Mouse (Mus musculus) embryonic facial prominence, embryonic 13.5 days (tissue): ENCODE measurements around the gene Mpp2. TPM values are rescaled to one million over a fixed set of nuclear protein-coding genes. Genes with fewer than 3 reads are reported as not detected.

Source experiments
- ATAC-seq: fragments of 200-750 bp; cut with Nextera tagmentation; 2 replicates; pipeline ENCODE4 v1.8.0; 2017; ENCODE audit warnings: low read depth; ENCODE audit not compliant: insufficient number of reproducible peaks, insufficient read depth, low FRiP score, low TSS enrichment
- H3K27ac ChIP-seq: fragments of 300-500 bp; sonication (generic); 2 replicates; pipeline ENCODE4 v1.5.1; 2015; ENCODE audit warnings: moderate library complexity, mild to moderate bottlenecking, inconsistent platforms
- H3K27me3 ChIP-seq: fragments of 300-500 bp; sonication (generic); 2 replicates; pipeline ENCODE4 v1.6.1; 2015; ENCODE audit warnings: mild to moderate bottlenecking, inconsistent platforms
- H3K36me3 ChIP-seq: fragments of 300-500 bp; sonication (generic); 2 replicates; pipeline ENCODE4 v1.6.1; 2015; ENCODE audit warnings: mild to moderate bottlenecking, inconsistent platforms
- H3K4me1 ChIP-seq: fragments of 300-500 bp; sonication (generic); 2 replicates; pipeline ENCODE4 v1.6.1; 2015; ENCODE audit warnings: inconsistent platforms
- H3K4me2 ChIP-seq: fragments of 300-500 bp; sonication (generic); 2 replicates; pipeline ENCODE4 v1.6.1; 2015; ENCODE audit warnings: moderate library complexity, mild to moderate bottlenecking, inconsistent platforms
- H3K4me3 ChIP-seq: fragments of 300-500 bp; sonication (generic); 2 replicates; pipeline ENCODE4 v1.5.1; 2015; ENCODE audit warnings: mild to moderate bottlenecking, inconsistent platforms
- H3K9ac ChIP-seq: fragments of 300-500 bp; sonication (generic); 2 replicates; pipeline ENCODE4 v1.6.1; 2015; ENCODE audit warnings: mild to moderate bottlenecking, inconsistent platforms
- H3K9me3 ChIP-seq: fragments of 300-500 bp; sonication (generic); 2 replicates; pipeline ENCODE4 v1.6.1; 2016; ENCODE audit warnings: inconsistent platforms
- WGBS: fragments of 180-500 bp; shearing (Covaris S2); methylation state at CpG from one replicate; pipeline ENCODE4 v1.1.7; 2015; ENCODE audit warnings: mixed read lengths; 5-methylcytosine and 5-hydroxymethylcytosine counted together
- polyA plus RNA-seq: library from polyadenylated mRNA; unstranded; fragments of >200 nt; fragmentation: Nextera tagmentation; extraction: Ambion mirVana; gene quantifications from 2 replicates; pipeline ENCODE4 v1.2.1, GENCODE M21; 2015

The Mpp2 gene
- polyA plus RNA-seq, 1 experiment from 2014 or later: 10.3 TPM

DNA sequence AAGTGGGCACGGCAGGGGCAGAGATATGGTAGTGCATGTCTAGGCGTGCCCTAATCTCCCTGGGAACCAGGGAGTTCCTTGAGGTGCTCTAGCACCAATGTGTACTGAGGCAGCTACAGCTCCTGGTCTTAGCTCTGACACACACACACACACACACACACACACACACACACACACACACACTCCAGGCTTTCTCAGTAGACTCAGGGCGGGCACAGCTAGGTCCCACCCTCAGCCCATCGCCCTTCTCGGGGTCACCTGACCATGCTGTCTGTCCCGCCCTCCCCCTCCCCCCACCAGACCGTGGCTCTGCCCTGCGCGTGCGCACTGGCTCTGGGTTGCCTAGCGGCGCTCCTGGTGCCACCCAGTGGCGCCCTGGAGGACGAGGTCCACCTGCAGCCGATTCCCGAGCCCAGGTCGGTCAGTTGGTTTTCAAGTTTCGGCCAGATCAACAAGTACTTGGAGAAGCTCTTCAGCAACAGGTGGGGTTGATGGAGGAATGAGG is 8.6 kb upstream of the Mpp2 start:
- peak overlapping the region; percentile 61 for H3K9ac ChIP-seq
- H3K27ac ChIP-seq: peak overlapping the region; percentile 39
- H3K4me2 ChIP-seq: peak overlapping the region; percentile 61

DNA sequence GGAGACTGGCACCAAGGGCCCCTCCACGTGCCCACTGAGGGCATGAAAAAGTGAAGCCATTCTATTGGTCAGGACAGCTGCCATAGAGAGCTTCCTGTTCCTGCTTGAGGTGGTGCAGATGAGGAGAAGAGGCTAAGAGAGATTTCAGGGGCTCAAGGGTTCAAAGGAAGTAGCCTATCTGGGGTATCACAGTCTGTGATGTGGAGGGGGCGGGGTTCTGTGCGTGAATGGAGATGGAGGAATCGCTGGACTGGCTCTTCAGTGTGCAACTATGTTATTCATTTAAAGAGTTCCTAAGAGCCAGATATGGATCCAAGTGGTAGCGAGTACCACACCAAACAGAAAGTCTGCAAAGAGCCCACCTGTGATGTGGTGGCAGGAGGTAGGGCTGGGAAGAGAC is 8.1 kb upstream of the Mpp2 start:
- Histone ChIP-seq H3K36me3 (no peaks in the 10 kb centered on the region), H3K9ac (peak overlapping the region; percentile 61; the same call in 1 of the 2 replicates), H3K4me3 (peak overlapping the region; percentile 35), H3K27me3 (peaks cover 24% of the 10 kb centered on the region), H3K4me1 (peaks cover 16% of the 10 kb centered on the region), H3K4me2 (peak overlapping the region; percentile 61), H3K27ac (0 out of 2 replicates have a peak overlapping the region, but pooled peaks have one; percentile 39), H3K9me3 (no peaks in the 10 kb centered on the region)
- 67% methylated on average over 5 of the region's 5 CpGs for WGBS
- no peak for ATAC-seq

More for the DNA sequence above, 8.6 kb upstream of the Mpp2 start:
- peaks cover 29% of the 10 kb centered on the region for H3K27me3 ChIP-seq
- peak overlapping the region; percentile 35 for H3K4me3 ChIP-seq
- H3K4me1 ChIP-seq: peaks cover 16% of the 10 kb centered on the region
- 6% methylated on average over 18 of the region's 18 CpGs for WGBS
- no peaks in the 10 kb centered on the region for H3K36me3 ChIP-seq
- no peaks in the 10 kb centered on the region for H3K9me3 ChIP-seq
- peak; percentile 84 for ATAC-seq

DNA sequence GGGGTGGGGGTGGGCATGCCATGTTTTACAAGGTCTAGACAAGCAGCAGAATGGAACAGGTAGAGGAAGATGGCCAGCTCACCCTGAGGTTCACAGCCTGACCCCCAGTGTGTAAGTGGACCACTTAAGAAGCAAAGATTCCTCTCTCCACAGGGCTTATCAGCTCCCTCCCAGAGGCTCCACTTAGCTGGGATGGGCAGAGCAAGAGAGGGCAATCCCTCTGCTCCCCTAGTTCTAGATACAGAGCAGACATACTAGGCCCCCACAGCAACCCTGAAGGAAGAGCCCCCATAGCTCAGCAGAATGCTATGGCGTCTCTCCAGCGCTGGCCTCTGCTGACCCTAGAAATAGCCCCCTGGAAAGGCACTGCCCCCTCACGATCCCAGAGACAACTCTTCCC is 7.4 kb upstream of the Mpp2 start:
- 85% methylated on average over 3 of the region's 3 CpGs for WGBS
- H3K4me3 ChIP-seq: no peak overlapping the region
- no peak overlapping the region for H3K9ac ChIP-seq
- peaks cover 17% of the 10 kb centered on the region for H3K27me3 ChIP-seq
- peaks cover 16% of the 10 kb centered on the region for H3K4me1 ChIP-seq
- no peak overlapping the region for H3K27ac ChIP-seq
- ATAC-seq: no peak
- H3K4me2 ChIP-seq: no peak overlapping the region
- no peaks in the 10 kb centered on the region for H3K9me3 ChIP-seq
- no peaks in the 10 kb centered on the region for H3K36me3 ChIP-seq

DNA sequence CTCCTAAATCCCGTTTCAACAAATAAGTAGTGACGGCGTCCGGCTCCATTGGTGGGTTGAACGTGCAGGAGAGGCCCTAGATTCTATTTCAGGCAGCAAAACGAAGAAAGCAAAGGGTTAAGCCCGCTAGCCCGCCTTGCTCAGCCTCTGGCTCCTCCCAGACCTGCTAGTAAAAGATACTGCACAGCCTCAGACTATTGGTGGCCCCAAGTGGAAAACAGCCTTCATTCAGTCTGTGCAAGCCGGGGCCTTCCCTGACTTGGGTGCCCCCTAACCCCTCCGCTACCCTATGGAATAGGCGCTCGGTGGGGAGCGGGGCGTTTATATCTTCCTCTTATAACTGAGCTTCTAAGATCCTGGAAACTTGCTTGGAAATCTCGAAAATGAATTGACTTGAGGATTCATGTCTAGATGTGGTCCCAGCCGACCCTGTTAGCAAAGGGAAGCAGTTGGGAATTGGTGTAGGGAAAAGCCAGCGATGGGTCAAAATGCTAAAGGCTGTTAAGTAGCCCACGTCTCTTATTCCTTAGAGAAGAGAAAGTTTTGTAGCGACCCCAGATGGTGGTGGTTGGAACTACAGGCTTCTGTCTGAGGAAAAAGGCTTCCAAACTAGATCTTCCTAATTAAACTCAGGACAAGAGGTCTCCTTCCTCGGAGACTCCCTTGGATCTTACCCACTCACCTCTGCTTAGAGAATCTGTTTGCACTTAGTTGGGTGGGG is 933 bp upstream of the Mpp2 start:
- under 1% methylated on average over 20 of the region's 20 CpGs for WGBS
- peak overlapping the region; percentile 93 for H3K27ac ChIP-seq
- no peak for ATAC-seq
- peak overlapping the region; percentile 69 for H3K4me3 ChIP-seq
- peak overlapping the region; percentile 90 for H3K4me2 ChIP-seq
- no peaks in the 10 kb centered on the region for H3K9me3 ChIP-seq
- no peaks in the 10 kb centered on the region for H3K36me3 ChIP-seq
- peaks cover 22% of the 10 kb centered on the region for H3K4me1 ChIP-seq
- H3K9ac ChIP-seq: peak overlapping the region; percentile 71
- H3K27me3 ChIP-seq: no peaks in the 10 kb centered on the region

DNA sequence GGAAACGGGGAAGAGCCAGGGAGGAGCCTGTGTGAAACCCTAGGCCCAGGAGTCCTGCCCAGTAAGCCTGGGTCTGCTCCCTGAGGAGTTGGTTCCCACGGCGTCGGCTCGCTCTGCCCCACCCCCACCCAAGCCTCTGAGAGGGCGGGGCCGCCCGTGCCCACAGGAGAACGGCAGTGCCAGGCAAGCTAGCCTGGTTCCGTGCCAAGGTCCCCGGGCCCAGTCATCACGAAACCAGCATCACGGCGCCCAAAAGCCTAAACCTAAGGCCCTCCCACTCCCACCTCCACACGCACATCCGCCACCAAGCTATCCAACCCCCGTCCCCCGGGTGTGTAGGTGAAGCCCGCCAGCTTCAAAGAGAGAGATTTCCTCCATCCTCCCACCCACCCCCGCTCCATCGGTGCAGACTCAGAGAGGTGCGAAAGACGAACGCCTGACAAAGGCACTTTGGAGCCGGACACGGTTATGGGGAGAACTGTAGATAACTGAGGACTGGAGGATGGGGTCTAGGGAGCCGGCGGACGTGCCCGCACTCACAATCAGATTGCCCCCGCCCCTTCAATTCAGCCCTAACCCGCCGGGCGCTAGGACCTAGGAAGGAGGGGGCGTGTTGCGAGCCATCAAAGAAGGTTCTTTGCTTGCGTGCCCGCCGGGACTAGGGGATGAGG is 1.1 kb downstream of the Mpp2 start:
- H3K9me3 ChIP-seq: no peaks in the 10 kb centered on the region
- peak overlapping the region; percentile 69 for H3K4me3 ChIP-seq
- H3K27me3 ChIP-seq: no peaks in the 10 kb centered on the region
- H3K36me3 ChIP-seq: 0 out of 2 replicates have a peak, but pooled peaks cover 3% of the 10 kb centered on the region
- peak overlapping the region; percentile 93 for H3K27ac ChIP-seq
- peak overlapping the region; percentile 71 for H3K9ac ChIP-seq
- WGBS: 0% methylated on average over 39 of the region's 39 CpGs
- ATAC-seq: peak; percentile 78
- peaks cover 28% of the 10 kb centered on the region for H3K4me1 ChIP-seq
- peak overlapping the region; percentile 90 for H3K4me2 ChIP-seq

DNA sequence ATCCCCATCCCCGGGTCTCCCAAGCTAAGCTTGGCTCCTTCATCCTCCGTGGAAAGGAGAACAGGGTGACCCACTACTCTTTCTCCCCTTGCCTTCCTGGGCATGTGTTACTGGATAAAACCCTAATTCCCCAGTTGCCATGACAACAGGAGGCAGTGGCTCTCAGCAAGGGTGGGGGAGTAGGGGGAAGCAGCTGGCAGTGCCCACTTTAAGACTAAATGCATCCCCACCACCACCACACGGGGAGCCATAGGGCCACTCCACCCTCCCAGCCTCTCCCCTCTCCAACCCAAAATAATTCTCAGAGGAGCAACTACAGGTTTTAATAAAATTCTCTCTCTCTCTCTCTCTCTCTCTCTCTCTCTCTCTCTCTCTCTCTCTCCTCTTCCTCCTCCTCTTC is 2.0 kb downstream of the Mpp2 start:
- Histone ChIP-seq H3K9me3 (no peaks in the 10 kb centered on the region), H3K4me2 (peak overlapping the region; percentile 90), H3K27me3 (no peaks in the 10 kb centered on the region), H3K4me1 (peaks cover 37% of the 10 kb centered on the region), H3K36me3 (0 out of 2 replicates have a peak, but pooled peaks cover 3% of the 10 kb centered on the region), H3K27ac (peak overlapping the region; percentile 93), H3K9ac (peak overlapping the region; percentile 71), H3K4me3 (peak overlapping the region; percentile 69)
- no peak for ATAC-seq
- WGBS: 6% methylated on average over 3 of the region's 3 CpGs

DNA sequence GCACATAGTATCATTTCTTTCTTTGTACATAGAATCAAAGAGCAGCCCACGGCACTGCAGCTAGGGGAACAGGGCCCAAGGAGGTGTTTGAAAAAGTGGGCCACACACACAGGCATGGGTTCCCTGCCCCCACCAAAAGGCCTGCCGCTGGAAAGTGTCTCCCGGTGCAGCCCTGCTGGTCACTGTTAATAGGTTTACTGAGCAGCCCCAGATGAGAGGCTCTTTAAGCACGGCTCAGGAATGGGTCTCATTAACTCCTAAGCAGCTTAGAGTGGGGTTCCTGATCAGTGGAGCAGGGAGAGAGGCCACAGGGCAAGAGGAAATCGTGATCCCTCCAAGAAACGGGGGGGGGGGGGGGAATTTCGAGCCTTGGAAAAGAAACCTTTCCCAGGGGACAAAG is 4.2 kb downstream of the Mpp2 start:
- no peak for ATAC-seq
- H3K9me3 ChIP-seq: no peaks in the 10 kb centered on the region
- 27% methylated on average over 7 of the region's 7 CpGs for WGBS
- H3K9ac ChIP-seq: no peak overlapping the region
- peaks cover 30% of the 10 kb centered on the region for H3K4me1 ChIP-seq
- H3K4me2 ChIP-seq: no peak overlapping the region
- no peaks in the 10 kb centered on the region for H3K27me3 ChIP-seq
- no peak overlapping the region for H3K27ac ChIP-seq
- H3K36me3 ChIP-seq: peaks cover 7% of the 10 kb centered on the region; the same call in 1 of the 2 replicates
- H3K4me3 ChIP-seq: no peak overlapping the region

DNA sequence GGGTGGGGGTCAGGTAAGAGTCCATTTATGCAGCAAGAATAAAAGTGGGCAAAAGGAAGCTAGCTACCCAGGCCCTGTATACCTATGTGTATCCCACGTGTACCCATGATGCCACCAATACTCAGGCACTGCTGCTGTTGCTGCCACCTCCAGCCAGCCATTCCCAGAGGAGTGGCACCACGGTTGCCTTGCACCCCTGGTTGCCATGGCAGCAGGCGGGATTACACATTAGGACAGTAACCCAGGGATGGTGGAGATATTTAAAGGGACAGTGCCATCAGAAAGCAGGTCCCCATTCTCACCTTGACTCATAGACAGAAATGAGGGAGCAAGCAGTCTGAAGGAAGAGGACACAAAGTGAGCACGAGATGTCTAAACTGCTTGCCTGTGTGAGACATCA is 5.1 kb downstream of the Mpp2 start:
- Histone ChIP-seq H3K27me3 (no peaks in the 10 kb centered on the region), H3K36me3 (peaks cover 12% of the 10 kb centered on the region), H3K4me3 (no peak overlapping the region), H3K4me2 (no peak overlapping the region), H3K4me1 (peaks cover 29% of the 10 kb centered on the region), H3K27ac (no peak overlapping the region), H3K9me3 (no peaks in the 10 kb centered on the region), H3K9ac (no peak overlapping the region)
- no peak for ATAC-seq
- WGBS: 53% methylated on average over 4 of the region's 4 CpGs

DNA sequence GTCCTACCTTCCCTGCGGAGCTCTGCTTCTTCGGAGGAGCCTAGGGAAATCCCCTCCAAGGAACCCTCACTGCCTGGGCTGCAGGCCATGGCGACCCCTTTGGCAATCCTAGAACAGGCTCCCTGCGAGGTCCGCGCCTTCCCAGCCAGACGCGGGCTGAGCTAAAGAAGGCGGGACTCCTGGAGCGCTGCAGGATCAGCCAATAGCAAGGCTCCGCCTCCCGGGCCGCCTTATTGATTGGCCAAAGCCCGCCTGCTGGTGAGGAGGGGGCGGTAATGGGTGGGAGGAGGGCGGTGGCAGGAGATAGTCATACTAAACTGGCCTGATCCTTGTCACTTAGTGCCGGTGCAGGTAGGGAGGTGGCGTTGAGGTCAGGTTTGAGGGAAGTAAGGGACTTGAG is 6.0 kb downstream of the Mpp2 start:
- Histone ChIP-seq H3K27ac (no peak overlapping the region; the same call in 1 of the 2 replicates), H3K4me1 (peaks cover 29% of the 10 kb centered on the region)
- under 1% methylated on average over 18 of the region's 18 CpGs for WGBS

DNA sequence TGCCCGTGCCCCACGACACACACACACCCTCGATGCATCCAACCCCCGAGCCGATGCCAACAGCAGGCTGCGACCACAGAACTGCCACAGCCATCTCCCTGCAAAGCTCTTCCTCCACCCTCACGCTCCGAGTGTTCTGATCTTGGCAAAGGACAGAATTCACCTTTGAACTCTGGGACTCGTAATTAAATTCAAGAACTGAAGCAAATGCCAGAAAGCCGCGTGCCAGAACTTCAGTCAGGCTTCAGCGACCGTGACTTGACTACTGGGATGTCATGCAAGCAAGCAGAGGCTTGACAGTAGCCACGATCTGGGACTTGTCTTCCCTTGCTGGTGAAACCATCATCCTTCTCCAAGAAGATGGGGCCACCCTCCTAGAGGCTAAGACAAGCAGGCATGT is 14.6 kb downstream of the Mpp2 start:
- Histone ChIP-seq H3K36me3 (peaks cover 10% of the 10 kb centered on the region; the same call in 1 of the 2 replicates), H3K27ac (no peak overlapping the region), H3K4me1 (peaks cover 14% of the 10 kb centered on the region; the same call in 1 of the 2 replicates), H3K27me3 (peaks cover 4% of the 10 kb centered on the region), H3K9ac (no peak overlapping the region), H3K4me2 (no peak overlapping the region), H3K4me3 (no peak overlapping the region), H3K9me3 (no peaks in the 10 kb centered on the region)
- WGBS: 69% methylated on average over 14 of the region's 14 CpGs
- no peak for ATAC-seq

More for the DNA sequence above, 6.0 kb downstream of the Mpp2 start:
- H3K4me2 ChIP-seq: peak overlapping the region; percentile 92
- H3K4me3 ChIP-seq: peak overlapping the region; percentile 48
- H3K27me3 ChIP-seq: no peaks in the 10 kb centered on the region
- H3K36me3 ChIP-seq: peaks cover 14% of the 10 kb centered on the region
- peak overlapping the region; percentile 76 for H3K9ac ChIP-seq
- H3K9me3 ChIP-seq: no peaks in the 10 kb centered on the region
- ATAC-seq: peak; percentile 80

DNA sequence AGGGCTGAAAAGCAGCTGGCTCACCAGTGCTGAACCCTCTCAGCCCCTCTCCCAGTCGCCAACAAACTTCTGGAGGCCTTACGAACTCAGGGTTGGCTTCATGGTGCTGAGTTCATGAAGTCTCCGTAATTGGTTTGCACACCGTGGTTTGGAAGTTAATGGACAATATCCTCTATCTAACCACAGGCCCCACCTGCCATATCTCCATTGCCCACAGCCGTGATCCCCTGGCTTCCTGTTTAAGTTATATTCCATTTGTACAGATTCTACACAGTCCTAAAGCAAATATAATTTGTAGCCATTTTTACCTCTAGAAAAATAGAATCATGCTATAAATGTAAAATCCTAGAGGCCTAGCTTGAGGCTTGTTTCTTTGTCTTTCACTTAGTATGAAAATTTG is 15.6 kb downstream of the Mpp2 start:
- no peak for ATAC-seq
- H3K27ac ChIP-seq: no peak overlapping the region
- H3K4me3 ChIP-seq: no peak overlapping the region
- no peaks in the 10 kb centered on the region for H3K9me3 ChIP-seq
- no peak overlapping the region for H3K4me2 ChIP-seq
- WGBS: 76% methylated on average over 5 of the region's 5 CpGs
- no peak overlapping the region for H3K9ac ChIP-seq
- 0 out of 2 replicates have a peak, but pooled peaks cover 4% of the 10 kb centered on the region for H3K36me3 ChIP-seq
- H3K4me1 ChIP-seq: peaks cover 18% of the 10 kb centered on the region
- peaks cover 4% of the 10 kb centered on the region for H3K27me3 ChIP-seq
